Mouse (Mus musculus) urinary bladder, postnatal 36 days (tissue): ENCODE results near the gene Rere.

Source experiments
- DNase-seq, 2 experiments: peaks; one replicate each; pipeline ENCODE4 v3.0.0; 2022; ENCODE audit warnings: low spot score in 2 of 2, mixed read lengths in 1 of 2

The Rere gene

DNA sequence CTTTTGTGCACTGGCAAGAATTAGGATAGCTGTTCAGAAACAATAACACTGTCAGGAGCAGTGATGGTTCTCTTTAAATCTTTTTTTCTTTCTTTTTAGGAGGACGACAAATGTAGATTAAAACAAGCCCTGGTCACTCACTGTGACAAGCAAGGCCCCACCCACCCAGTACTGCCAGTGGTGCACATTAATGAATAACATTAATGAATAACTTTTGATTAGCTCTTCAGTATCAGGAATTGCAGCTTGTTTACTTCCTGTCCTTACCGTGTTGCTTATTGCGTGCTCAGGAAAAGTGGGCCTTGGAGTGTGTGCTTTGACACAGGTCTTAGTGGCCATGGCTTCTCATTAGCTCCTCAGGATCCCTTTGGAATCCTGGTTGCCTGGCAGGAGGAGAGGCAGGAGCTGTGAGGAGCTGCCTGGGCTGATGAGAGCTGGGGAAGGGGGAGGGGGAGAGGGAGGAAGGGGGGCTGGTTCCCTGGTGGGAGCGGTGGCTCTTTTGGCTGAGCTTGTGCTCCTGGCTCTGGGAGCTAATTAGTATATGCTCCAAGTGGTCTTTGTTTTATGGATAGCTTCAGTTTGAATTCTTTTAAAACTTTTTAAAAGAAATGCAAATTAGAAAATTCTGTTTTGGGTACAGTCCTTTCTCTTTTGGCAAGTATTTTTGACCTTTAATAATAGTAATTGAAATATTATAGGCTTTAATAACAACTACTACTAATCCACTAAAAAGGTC is 65.4 kb downstream of the Rere start:
- no peak for DNase-seq

DNA sequence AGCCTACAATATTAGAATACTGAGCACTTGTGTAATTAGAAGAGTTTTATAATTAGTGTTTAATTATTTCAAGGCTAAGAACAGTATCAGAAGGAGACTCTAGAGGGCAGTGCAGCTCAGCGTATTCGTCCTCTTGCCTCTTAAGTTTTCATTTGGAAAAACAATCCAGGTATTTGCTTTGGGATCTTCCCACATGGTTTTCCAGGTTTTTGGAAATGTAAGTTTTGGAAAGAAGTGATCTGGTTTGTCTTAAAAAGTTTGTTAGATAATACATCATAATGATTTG is 65.9 kb downstream of the Rere start:
- no peak for DNase-seq

DNA sequence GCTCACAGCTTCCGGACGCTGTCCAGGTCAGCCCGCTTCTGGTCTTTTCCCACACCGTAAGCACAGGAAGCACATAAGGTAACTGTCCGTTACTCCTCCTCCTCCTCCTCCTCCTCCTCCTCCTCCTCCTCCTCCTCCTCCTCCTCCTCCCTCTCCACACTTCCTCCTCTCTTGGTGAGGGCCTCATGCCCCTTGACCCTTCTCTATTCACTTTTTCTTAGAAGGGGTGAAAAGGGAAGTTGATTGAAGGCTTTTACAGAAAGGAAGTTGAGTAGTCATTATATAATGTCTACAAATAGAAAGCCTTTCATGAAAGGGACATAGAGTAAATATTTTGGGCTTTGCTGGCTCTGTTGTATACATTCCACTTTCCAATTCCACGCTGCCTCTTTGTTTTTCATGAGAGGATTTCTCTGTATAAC is 68.2 kb downstream of the Rere start:
- DNase-seq, result no peak

DNA sequence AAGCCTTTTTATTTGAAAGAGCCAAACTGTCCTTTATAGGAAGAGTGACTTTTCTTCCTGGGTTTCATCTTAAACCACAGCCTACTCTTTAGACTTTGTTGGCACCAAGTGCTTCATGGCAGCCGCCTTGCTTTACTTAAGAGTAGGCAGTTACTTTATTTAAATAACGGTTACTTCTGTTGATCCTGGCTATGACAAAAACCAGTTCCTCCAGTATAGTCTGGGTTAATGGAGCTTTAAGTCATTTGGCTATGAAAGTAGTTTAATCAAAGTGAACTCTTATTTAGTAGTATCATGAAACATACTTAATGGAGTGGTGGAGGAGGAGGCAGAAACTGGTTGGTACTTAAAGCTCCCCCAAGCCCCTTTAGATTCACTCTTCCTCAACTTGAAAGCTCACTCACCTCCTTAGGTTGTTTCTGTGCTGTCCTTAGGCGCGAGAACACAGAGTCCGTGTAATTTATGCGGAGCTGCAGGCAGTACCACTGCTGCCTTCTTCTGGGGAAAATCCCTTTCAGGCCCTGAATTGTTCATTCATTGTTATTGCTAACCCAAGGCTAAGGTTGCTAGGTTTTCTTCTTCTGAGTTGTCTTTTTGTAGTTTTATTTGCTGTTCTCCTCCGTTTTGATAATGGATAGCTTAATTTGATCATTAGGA is 70.1 kb downstream of the Rere start:
- no peak for DNase-seq

DNA sequence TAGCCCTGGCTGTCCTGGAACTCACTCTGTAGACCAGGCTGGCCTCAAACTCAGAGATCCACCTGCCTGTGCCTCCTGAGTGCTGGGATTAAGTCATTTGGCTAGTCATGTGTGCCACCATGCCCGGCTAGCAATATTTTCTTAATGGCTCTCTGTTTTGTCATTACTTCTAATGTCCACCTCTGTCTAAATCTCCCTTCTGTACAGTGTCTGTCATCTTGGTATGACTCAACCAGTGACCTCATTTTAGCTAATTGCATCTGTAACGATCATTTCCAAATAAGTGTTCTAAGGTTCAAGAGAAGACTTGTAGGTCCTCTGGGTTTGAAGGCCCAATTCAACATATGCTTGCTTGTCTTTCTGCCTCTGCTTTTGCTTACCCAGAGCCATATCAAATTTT is 71.3 kb downstream of the Rere start:
- no peak for DNase-seq

DNA sequence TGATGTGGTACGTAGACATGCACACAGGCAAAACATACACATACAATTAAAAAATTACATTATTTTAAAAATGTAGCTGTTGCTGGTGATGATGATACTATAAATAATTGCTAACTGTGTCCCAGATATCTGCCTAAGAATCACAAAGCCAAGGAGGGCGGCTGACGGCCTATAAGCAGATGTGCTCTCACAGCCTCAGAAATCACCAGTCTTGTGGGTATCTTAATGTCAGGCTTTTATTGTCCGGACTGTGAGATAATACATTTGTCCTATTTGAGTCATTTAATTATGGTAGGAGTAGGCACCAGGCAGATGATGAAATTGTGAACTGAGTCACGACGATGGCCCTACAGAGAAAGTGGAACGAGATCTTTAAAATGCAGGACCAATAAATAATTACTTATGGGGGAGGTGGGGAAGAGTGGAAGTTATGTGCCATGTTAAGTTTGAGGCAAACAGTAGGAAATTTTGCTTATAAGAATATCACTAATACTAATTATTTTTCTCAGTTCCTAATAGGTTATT is 72.0 kb downstream of the Rere start:
- DNase-seq, result no peak

DNA sequence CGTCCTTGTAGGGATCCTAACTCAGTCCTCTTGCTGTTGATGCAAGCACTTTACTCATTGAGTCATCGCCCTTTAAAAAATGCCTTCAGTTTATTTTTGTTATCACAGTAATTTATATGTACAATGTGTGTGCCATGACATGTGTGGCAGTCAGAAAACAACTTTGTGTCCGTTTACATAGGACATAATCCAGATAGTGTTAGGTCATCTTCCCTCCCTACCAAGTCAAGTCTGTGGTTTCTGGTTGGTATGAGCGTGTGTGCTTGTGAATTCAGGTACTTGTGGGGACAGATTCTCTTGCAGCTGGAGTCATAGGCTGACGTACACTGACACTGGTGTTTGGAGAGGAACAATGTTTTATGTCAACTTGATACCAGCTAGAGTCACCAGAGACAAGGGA is 74.4 kb downstream of the Rere start:
- DNase-seq, result no peak

DNA sequence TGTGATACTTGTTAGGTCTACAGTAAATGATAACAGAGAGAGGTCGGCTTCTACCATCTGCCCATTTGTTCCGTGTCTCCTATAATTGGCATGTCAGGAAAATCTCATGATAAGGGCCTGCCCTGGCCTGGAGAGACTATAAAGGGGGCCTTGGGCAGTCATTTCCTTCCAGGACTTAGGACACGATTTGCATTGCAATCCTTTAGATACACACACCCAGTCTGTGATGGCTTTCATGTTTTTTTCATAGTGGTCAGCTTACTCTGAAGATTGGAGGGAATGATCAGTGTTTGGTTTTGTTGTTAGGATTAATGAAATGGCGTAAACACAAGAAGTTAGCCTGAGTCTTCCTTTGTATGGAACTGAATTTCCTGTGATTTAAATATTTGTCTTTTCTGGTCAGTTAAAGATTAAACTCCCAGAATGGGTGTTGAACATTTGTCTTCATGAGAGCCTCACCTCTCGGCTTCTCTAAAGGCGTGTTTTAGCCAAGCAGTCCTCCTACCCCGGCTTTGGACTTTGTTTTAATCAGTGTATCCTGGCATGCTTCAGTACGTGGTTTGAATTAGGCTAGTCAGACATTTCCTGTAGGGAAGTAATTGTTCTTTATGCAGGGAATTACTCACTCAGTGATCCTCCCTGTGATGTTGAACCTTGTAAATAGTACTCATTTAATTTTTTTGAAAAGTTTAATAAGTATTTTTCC is 80.7 kb downstream of the Rere start:
- no peak for DNase-seq

DNA sequence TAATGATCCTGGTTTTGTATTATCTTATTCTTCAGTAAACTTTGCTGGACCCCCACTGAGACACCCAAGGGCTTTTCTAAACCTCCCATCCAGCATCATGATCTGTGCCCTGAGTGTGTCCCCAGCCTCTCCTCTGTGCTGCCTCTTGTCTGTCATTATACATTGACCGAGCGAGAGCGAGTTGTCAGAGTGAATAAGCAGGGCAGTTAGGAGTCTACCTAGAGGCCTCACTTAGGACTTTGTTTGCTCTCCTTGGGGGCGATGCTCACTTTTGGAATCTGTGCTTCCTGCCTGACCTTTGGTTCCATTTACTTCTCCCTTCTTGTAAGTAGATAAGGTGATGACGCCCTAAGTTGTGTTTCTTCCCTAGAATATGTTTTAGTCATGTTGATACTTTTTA is 81.4 kb downstream of the Rere start:
- DNase-seq, result no peak

DNA sequence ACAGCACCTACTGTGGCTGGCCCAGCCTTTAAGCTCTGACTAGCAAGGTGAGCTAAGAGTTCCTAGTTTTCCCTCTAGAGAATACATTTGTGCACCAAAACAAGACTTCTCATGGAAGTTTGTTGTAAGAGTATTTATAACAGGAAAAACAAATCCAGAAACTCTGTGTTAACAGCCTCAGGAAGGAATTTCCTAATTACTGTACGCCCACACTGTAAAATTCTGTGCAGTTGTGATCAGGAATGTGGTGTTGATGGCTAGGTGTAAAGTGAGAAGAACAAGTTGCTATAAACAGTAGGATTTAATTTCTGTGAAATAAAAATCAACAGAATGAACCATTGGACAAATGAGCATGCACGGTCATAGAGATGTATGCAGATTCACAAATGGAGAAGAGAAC is 83.3 kb downstream of the Rere start:
- DNase-seq, result no peak

DNA sequence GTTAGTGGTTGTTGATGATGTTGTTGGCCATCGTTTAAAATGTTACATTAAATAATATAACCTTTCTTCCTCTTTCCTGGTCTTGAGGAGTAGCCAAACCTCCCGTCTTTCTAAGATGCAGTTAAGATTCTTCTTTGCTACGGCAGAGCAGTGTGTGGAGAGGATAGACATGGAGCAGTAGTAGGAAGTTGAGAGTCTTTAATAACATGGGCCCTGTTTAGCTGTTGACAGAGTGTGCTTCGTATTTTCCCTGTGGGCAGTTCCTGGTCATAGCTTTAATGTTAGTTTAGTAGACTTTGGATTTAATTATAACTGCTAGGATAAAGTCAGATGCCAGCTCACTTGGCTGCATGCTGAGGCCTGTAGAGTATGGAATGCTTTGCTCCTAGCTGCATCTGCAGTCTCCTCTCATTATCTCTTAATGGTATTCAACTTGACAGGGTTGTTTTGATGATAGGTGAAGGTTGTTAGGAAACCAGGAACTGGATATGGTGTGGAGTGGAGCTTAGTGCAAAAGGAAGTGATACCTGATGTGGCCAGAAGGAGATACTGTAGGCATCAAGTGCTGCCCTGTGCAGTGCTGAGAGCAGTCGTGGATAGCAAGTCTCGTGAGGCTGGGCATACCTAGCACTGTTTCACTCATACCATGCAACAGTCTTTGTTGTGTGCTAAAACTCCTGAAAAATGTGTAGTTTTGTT is 85.2 kb downstream of the Rere start:
- no peak for DNase-seq

DNA sequence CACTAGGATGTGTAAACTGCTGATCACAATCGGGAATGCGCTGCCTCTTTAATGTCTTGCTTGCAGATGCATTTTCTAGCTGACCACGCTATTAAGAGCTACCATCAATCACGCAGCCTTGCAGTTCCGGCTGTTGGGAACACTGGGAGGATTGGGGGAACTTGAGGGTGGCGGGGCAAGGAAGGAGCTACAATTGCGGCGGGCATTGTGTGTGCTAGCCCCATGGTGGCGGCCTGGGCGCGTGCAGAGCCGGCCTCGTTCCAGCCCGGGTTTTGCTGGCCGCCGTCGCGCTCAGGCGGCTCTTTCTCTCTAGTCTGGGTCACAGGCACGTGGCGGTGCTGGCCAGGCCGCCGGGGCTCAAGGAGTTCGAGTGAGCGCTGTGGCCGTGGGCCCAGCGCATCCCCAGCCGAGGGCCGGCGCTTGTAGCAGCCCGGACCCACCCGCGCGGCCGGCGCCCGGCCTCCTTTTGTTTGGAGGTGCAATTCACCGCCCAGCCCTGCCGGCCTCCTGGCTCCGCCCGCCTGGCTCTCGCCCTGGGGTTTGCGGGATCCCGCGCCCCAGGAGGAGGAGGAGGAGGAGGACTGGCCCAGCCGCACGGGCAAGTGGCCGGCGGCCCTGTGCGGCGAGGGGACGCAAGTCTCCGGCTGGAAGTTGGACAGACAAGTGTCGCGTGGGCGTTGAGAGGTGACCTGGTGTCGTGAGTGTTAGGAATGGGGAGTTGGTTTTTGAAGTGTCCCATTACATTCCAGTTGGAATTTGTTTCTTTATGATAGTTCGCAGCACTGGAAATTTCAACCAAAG is 90.3 kb downstream of the Rere start:
- DNase-seq, result peak; percentile 58 to 73

DNA sequence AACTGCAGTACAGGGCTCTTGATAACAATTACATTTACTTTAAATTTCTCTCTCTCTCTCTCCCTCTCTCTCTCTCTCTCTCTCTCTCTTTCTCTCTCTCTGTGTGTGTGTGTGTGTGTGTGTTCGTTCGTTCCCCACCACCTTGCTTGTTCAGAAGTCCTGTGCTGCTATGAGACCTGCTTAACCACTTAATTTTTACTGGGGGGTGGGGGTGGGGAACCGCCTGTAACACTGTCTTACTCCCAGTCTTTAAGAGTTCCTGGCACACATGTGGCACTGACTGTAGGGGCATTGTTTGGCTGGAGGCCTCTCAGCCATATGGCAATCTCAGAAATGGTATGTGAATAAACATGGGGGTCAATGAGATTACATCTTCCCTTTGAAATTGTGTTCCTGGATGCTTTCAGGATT is 91.2 kb downstream of the Rere start:
- no peak for DNase-seq

DNA sequence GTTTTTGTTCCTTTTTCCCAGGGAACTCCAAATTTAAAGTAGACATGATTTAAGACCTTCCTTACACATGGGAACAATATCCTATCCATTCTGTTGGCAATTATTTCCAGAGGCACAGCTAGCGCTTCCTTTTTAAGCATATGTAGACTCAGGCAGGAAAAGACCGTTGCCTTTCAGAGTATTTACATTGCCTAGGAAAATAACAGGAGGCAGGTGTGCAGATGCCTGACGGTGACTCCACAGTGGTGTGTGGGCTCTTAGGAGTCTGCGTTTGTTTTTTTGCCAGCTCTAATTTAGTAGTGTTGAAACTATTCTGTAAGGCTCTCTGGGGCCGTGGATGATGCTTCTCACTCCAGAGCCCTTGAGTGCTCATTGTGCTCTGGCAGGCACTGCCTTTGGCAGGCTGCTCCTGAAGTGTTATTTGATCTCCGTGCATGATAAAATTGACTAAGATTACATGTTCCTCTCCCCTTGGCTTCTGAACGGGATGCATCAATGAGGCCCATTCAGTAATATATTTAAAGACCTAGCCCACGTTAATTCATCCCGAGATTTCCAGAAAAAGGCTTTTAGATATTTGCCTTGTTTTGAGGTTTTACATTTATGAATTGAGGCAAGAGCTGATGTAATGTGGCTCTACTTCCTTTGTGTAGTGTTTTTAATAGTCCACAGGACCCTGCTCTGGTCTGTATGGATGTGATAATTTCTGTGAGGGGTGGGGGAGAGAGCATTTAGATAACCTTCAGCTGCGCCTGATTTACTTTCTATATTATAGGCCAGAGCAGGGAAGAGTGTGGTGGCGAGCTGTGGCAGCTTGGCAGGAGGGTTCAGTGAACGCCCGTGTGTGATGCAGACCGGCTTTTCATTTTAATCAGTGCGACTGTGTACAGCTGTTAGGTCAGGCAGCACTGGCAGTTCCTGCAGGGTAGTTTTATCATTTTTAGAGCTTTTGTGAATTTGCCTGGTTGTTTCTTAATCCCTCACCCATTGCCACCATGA is 92.0 kb downstream of the Rere start:
- peak in 1 of 2 experiments; percentile 59 for DNase-seq

DNA sequence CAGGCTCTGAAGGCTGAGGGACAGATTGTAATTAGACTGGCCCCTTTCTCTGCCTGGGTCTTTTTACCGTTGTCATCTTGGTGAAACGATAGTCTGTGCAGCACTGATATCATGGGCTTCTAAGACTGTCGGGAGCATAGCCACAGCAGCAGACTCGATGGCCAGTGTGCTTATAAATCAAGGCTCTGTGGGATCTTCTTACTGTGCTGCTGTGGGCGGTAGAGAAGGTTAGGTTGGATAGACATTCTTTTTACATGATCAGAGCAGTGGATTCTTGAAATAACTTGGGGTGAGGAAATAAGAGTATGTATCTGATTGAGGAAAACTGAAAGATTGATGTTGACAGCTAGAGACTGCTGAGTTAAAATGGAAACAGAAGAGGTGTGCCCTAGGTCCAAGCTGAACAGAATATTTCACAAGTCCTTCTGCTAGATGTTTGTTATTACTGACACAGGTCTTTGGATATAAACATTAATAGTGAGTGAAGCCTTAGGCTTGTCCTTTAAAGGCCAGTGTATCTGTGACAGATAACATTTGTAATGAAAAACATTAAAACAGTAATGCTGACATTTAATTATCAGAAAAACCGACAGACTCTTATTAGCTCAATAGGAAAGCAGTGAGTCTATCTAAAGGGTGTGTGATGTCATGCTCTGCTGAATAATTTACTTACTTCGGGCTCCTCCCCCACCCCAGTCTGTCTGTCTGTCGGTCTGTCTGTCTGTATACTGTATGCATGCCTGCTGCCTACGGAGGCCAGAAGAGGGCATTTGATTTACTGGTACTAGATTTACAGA is 93.4 kb downstream of the Rere start:
- no peak for DNase-seq

DNA sequence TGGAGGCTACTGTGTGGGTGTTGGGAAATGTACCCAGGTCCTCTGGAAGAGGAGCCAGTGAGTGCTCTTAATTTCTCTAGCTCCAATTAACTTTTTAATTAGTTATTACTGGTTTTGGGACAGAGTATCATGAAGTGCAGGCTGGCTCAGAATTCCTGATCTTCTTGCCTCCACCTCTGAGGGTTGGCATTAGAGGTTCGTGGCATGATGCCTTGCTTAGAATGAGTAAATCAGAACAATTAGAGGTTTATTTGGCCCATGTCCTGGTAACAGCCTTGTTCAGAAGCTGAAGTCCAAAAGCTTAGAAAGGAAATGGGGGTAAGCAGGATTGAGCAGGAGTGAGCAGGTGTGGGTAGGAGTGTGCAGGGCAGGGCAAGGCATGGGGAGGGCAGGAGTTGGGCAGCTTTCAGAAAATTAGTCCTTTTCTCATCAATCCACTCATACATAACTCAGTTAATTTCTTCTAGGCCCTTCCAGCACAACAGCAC is 94.0 kb downstream of the Rere start:
- DNase-seq, result no peak

DNA sequence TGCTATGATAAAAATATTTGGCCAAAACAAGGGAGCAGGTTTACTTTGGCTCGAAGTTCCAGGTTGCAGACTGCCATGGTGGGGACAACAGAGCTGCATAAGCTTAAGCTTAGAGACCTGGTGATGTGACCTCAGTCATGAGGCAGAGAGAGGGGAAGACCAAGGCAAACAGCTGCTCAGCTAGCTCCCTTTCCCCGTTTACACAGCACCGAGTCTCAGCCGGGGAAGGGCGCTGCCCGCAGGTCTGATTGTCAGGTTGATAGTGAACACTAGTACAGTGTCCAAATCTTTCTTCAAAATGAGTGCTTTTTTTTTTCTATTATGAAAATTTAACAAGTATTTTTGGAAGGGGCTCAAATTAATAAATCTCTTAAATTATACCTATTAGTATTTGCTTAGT is 97.9 kb downstream of the Rere start:
- DNase-seq, result no peak

DNA sequence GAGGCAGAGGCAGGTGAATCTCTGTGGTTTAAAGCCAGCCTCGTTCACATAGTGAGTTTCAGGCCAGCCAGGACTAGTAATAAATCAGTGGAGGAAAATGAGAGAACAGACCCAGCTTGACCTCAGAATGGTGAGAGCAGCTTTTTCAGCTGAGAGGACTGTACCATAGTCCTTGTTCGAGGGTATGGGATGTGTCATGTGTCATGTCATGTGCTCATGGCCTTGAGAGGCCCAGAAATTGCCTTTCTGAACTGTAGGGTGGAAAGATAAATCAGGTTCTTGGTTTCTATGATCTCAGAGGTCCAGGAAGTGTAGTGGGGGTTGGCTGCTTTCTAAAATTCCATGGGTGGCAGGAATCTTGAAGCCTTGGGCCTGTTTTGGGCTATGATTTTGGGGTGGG is 98.3 kb downstream of the Rere start:
- no peak for DNase-seq

DNA sequence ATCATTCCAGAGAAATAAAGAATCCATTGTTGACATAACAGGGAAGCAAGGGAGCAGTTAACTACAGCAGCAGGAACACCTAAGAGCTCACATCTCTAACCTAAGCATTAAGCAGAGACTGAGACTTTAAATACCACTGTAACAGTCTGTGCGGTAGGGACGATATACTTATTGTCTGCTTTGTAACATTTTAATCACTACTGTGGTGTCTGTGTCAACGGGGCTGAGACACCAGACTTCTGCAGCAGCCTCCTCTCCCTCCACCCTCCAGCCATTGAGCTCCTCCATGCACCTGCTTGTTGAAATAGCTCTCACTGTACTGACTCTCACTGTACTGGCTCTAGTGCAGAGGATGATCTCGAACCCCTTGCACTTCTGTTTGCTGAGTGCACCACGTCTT is 98.8 kb downstream of the Rere start:
- no peak for DNase-seq
